Mouse (Mus musculus): ENCODE measurements around the gene Ganc.
A peak's percentile ranks its signal among the peaks of the same experiment; 100 is the strongest.

Gene Ganc

DNA sequence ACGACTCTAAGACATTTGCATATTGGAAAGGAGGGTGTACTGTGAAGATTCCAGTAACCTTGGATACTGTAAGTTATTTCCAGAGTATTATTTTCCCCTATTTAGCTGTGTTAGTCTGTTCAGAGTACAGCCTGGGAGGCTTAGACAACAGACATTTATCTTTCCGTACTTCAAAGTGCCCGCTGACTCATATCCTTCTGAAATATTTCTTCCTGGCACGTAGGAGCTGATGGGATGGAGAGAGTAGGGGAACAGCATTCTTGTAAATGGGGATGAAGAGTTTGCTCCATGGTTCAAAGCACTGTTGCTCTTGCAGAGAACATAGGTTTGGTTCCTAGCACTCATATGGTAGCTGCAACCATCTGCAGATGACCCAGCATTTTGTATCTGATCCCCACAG, 48.9 kb downstream of the Ganc start:
- no peak for DNase-seq

- DNase-seq: no peak
These were observed 51.3 kb downstream of the Ganc start for GRCm38 (mm10) chr2:120454987-120455386.

GRCm38 (mm10) chr2:120455719-120456118, 52.0 kb downstream of the Ganc start, which contains the start of gene Capn3:
Capn3 (plus strand) TSS chr2:120456019.
- no peak for DNase-seq

DNA sequence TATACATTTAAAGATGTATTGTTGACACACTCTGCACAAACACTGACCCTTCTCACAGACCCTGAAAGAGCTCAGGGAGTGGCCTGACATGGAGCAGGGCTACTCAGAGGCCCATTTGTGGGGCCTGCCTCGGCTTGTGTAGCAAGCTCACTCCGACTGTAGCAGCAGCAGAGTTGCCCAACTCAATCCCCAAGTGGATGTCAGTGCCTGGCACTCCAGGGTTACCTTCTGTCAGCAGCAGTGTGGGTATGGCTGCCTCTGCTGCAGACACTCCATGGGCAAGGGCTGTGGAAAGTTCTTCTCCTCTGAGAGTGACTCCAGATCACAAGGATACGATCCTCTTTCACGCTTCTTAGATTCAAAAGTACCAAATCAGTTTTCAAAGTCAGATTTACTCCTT, 56.5 kb downstream of the Ganc start:
- DNase-seq: no peak

GRCm38 (mm10) chr2:120463328-120463727, 59.6 kb downstream of the Ganc start:
- no peak for DNase-seq

GRCm38 (mm10) chr2:120464091-120464490, 60.4 kb downstream of the Ganc start:
- no peak for DNase-seq

GRCm38 (mm10) chr2:120464732-120465396, 61.2 kb downstream of the Ganc start:
- no peak for DNase-seq

DNA sequence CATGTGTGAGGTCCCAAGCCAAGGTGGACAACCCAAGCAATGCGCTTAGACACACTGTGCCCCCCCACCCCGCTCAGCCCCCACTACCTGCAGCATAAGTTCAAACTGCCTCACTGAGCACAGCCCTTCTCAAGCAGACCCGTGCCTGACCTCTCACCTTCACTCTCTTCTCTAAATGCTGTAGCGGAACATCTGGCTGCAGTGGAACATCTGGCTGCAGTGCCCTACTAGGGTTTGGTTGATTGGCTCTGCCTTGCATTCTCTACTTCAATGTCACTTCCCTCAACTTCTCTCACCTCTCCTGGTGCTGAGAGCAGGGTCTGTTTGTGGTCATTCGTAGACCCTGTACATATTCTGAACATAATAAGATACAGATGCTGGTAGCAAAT, 61.7 kb downstream of the Ganc start:
- DNase-seq: no peak

DNA sequence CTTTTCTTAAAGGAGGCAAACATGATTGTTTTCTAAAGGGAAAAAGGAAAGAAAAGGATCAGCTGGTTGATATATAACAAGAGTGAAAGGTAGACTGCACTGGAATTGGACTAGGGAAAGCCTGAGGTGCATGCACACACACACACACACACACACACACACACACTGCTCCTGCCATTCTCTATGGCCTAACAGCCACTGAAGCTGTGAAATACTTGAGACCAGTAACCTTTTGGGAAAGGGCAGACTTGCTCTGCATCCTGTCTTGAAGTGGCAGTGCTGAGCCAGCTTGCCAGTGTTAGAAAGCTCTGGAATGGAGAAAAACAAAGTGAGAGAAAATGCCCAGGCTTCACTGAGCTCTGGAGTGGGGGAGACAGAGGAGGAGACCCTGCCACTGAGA, 64.3 kb downstream of the Ganc start:
- no peak for DNase-seq

GRCm38 (mm10) chr2:120469220-120469619, 65.5 kb downstream of the Ganc start:
- DNase-seq: no peak

DNA sequence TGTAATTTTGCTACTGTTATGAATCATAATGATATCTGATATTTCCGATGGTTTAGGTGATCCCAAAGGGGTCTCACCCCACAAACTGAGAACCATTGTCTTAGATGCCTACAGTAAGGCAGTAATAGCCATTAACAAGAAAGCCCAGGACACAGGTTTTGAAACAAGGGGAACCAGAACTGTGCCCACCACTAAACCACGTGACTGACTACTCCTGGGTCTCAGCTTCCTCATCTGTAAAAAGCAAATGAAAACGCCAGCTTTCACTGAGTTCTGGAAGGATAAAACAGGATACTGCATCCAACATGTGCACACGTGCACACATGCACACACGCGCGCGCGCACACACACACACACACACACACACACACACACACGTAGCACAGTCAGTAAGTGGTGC, 66.0 kb downstream of the Ganc start:
- no peak for DNase-seq

GRCm38 (mm10) chr2:120470856-120471255, 67.2 kb downstream of the Ganc start:
- no peak for DNase-seq

DNA sequence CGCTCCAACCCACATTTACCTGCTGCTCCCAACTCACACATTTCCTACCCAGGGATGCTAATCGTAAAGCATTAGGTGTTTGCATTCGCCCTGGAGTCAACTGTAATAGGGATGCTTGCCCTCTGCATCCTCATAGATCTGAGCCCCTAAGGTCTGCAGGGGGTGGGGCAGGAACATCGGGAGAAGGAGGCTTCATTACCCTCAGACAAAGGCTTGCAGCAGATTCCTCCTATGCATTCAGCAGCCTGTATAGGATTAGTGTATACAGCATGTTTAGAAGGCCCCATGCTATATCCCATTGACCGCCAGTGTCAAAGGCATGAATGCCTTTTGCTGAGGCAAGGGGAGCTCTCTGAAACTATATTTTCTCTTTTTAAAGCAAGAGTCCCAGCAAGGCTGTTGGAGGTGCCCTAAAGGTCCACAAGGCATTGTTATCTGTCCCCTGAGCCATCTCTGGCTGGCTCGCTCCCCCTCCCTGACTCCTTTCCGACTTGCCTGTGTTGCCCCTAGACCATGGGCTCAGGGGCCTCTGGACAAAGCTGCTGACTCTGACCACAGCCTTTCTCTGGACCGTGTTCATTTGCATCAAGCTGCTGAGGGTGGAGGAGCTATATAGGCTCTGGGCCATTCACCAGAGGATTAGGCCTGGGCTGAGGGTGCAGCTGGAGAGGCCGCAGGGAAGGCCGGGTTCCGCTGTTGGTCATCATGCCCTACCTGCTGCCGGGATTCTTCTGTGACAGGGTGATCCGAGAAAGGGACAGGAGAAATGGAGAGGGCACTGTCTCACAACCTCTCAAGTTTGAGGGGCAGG, 72.8 kb downstream of the Ganc start:
- DNase-seq: no peak

- DNase-seq: peak; percentile 77
These were observed 74.9 kb downstream of the Ganc start for GRCm38 (mm10) chr2:120478600-120478999.

DNA sequence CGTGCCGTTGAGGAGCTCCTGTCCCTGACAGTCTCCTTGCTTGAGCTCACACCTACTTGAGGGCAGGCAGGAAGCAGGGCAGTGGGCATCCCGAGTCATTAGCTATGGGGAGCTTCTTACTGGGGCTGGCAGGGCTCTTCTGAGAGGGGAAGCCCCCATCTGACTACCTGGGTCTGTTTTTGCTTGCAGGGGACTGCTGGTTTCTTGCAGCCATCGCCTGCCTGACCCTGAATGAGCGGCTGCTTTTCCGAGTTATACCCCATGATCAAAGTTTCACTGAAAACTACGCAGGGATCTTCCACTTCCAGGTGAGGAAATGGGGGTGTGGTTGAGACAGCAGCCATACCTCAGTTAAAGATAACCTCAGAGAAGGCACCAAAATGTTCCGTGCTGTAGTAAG, 78.2 kb downstream of the Ganc start:
- no peak for DNase-seq

GRCm38 (mm10) chr2:120482506-120483389, 79.1 kb downstream of the Ganc start:
- DNase-seq: no peak

- no peak for DNase-seq
These were observed 80.5 kb downstream of the Ganc start for GRCm38 (mm10) chr2:120484241-120484640.

- DNase-seq: no peak
These were observed 89.6 kb downstream of the Ganc start for GRCm38 (mm10) chr2:120493254-120493653.

DNA sequence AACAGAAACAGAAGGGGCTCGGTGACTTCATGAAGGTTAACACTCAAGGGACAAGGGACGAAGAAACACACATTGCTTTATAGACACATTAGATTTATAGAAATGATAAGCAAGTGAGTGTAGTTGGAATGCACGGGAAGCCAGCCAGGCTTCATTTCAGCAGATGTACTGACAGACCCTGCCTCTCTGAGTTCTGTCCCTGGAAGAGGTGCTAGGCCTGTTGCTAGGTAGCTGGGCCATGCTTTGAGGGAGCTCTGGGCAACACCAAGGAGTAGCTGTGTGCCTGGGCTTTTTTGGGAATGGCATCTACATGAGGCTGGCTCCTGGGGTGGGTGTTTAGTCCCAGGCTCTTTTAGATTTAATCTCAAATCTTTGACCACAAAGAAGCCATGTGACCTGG, 92.8 kb downstream of the Ganc start:
- DNase-seq: no peak

- peak; percentile 27 for DNase-seq
These were observed 96.3 kb downstream of the Ganc start for GRCm38 (mm10) chr2:120499971-120500471.

GRCm38 (mm10) chr2:120501136-120501918, 97.6 kb downstream of the Ganc start:
- DNase-seq: no peak

GRCm38 (mm10) chr2:120501931-120502604, 98.4 kb downstream of the Ganc start:
- no peak for DNase-seq
